In the genomic region with DNA sequence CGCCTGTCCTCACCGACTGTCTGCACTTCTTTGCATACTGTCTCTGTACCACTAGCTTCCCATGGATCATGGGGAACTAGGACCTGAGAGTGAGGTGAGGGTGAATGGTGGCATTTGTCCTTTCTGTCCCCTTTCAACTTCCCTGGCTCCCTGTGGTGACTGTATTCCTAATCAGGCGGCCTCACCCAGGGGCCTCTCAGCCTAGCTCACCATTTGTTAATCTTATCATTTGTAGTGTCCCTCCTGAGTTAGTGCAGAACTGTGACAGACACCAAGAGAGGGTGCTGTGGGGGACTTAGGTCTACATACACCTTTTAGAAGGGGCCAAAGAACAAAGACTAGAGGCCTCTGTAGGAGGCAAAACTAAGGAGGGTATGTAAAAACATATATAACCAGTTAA, we compare ENCODE assay signal across 10 mouse cellular contexts.
DNase-seq lines count a peak whose midpoint lies in the region; ATAC-seq lines count a peak whose summit lies in the region.
"Had no signal": no experiment of that assay in that cellular context is flagged by ENCODE, and none has a peak within 500 bp of the region (broad histone marks: within the 10 kb centered on the region; RNA-seq: fewer than 3 reads in every experiment).

No protein-coding gene starts in this region.

- no peak overlapping the region for H3K9ac ChIP-seq in hindbrain, embryonic 13.5 days

- ATAC-seq in hindbrain, embryonic 13.5 days (ENCODE audit: low FRiP score), result no peak
- ATAC-seq in granulocyte monocyte progenitor cell, adult 5-6 weeks (replicated peaks; ENCODE audit: poor library complexity, severe bottlenecking), result peak; percentile 9; the same call in 1 of the 2 replicates
- peak; percentile 43 for ATAC-seq in megakaryocyte progenitor cell, adult 5-6 weeks (replicated peaks; ENCODE audit: poor library complexity)

- no peaks in the 10 kb centered on the region for H3K4me1 ChIP-seq in hindbrain, embryonic 10.5 days (replicated peaks)
- no peaks in the 10 kb centered on the region for H3K4me1 ChIP-seq in hindbrain, embryonic 13.5 days (replicated peaks)

- H3K36me3 ChIP-seq in hindbrain, embryonic 10.5 days, result peaks cover 7% of the 10 kb centered on the region
- H3K36me3 ChIP-seq in hindbrain, embryonic 13.5 days, result no peaks in the 10 kb centered on the region

- H3K4me3 ChIP-seq in hindbrain, embryonic 10.5 days, result no peak overlapping the region
- H3K4me3 ChIP-seq in hindbrain, embryonic 13.5 days, result no peak overlapping the region

- WGBS in hindbrain, embryonic 10.5 days, result 77% methylated on average over 3 of the region's 3 CpGs
- WGBS in hindbrain, embryonic 13.5 days, result 78% methylated on average over 3 of the region's 3 CpGs

- H3K27ac ChIP-seq in hindbrain, embryonic 10.5 days, result 0 out of 2 replicates have a peak overlapping the region, but pooled peaks have one; percentile 23
- H3K27ac ChIP-seq in hindbrain, embryonic 13.5 days, result no peak overlapping the region

- H3K4me2 ChIP-seq in hindbrain, embryonic 13.5 days, result no peak overlapping the region

- no peaks in the 10 kb centered on the region for H3K27me3 ChIP-seq in hindbrain, embryonic 10.5 days (ENCODE audit: insufficient read depth, poor library complexity, severe bottlenecking)
- H3K27me3 ChIP-seq in hindbrain, embryonic 13.5 days, result no peaks in the 10 kb centered on the region

- DNase-seq in hindbrain, embryonic 10.5 days (ENCODE audit: low spot score), result no peak
- peak; percentile 80 for DNase-seq in c-Kit-positive CD71-positive TER-119-positive erythroid progenitor cells, embryonic 14.5 days (ENCODE audit: low spot score)
- no peak for DNase-seq in MN1 (ENCODE audit: low spot score)
- DNase-seq in B cell, adult 2 months, result no peak
- no peak for DNase-seq in layer of hippocampus, postnatal 10 days (ENCODE audit: low spot score in 2 of 2)
- DNase-seq: kidney, adult 9 months; lung, adult 2 months had no signal

- H3K9me3 ChIP-seq in hindbrain, embryonic 10.5 days, result no peaks in the 10 kb centered on the region
- no peaks in the 10 kb centered on the region for H3K9me3 ChIP-seq in hindbrain, embryonic 13.5 days
